Mouse (Mus musculus): ENCODE measurements around the gene Ntm. TPM values are rescaled to one million over a fixed set of nuclear protein-coding genes. Genes with fewer than 3 reads are reported as not detected.

Ntm gene
- total and polyA plus RNA-seq, 3 experiments, result not detected

GRCm38 (mm10) chr9:29201163-29202053, 761.5 kb downstream of the Ntm start:
- Histone ChIP-seq H3K4me3 (ENCODE audit: control insufficient read depth in 1 of 2, insufficient read depth in 1 of 2, low read depth in 2 of 2, low read length in 2 of 2) (no peak overlapping the region), H3K9ac (ENCODE audit: control insufficient read depth, low read depth, low read length, poor library complexity, severe bottlenecking) (no peak overlapping the region), H3K9me3 (replicated peaks; ENCODE audit: insufficient read depth, low read length) (no peaks in the 10 kb centered on the region), H3K4me1 (ENCODE audit: control insufficient read depth in 1 of 2, insufficient read depth in 2 of 2, low read length in 2 of 2) (no peaks in the 10 kb centered on the region), H3K27ac (ENCODE audit: control insufficient read depth, low read depth, low read length) (no peak overlapping the region), H3K79me2 (ENCODE audit: control insufficient read depth, insufficient read depth, low read length, poor library complexity) (no peaks in the 10 kb centered on the region), H3K36me3 (ENCODE audit: control insufficient read depth in 1 of 2, insufficient read depth in 2 of 2, low read length in 2 of 2) (no peaks in the 10 kb centered on the region), H3K27me3 (ENCODE audit: control insufficient read depth in 1 of 2, insufficient read depth in 2 of 2, low read length in 2 of 2) (no peaks in the 10 kb centered on the region)
- TF ChIP-seq POLR2AphosphoS5 (IDR thresholded peaks at IDR 0.05; ENCODE audit: borderline replicate concordance, low read depth, low read length) (no peak), MYC (IDR thresholded peaks at IDR 0.05; ENCODE audit: low read depth, low read length) (no peak), ZMIZ1 (IDR thresholded peaks at IDR 0.05; ENCODE audit: low read depth, low read length) (no peak), MAFK (IDR thresholded peaks at IDR 0.05; ENCODE audit: borderline replicate concordance, low read depth, low read length) (no peak), TCF12 (IDR thresholded peaks at IDR 0.05; ENCODE audit: low read depth, low read length) (no peak), SIN3A (IDR thresholded peaks at IDR 0.05; ENCODE audit: low read length) (no peak), E2F4 (IDR thresholded peaks at IDR 0.05; ENCODE audit: borderline replicate concordance, low read depth, low read length) (no peak), HCFC1 (IDR thresholded peaks at IDR 0.05; ENCODE audit: low read depth, low read length) (no peak), TBP (IDR thresholded peaks at IDR 0.05; ENCODE audit: low read depth, low read length) (no peak), POLR2AphosphoS2 (IDR thresholded peaks at IDR 0.05; ENCODE audit: low read length) (no peak), NELFE (IDR thresholded peaks at IDR 0.05; ENCODE audit: low read depth, low read length) (no peak), UBTF (IDR thresholded peaks at IDR 0.05; ENCODE audit: borderline replicate concordance, insufficient read depth, low read depth, low read length) (no peak), POLR2A (IDR thresholded peaks at IDR 0.05; ENCODE audit: control insufficient read depth in 1 of 2, insufficient read depth in 1 of 2, low read depth in 1 of 2, low read length in 2 of 2, poor library complexity in 1 of 2) (no peak), ELF1 (IDR thresholded peaks at IDR 0.05; ENCODE audit: low read depth, low read length) (no peak), ZC3H11A (IDR thresholded peaks at IDR 0.05; ENCODE audit: low read depth, low read length) (no peak), ETS1 (IDR thresholded peaks at IDR 0.05; ENCODE audit: low read depth, low read length) (no peak), USF2 (IDR thresholded peaks at IDR 0.05; ENCODE audit: borderline replicate concordance in 1 of 2, insufficient read depth in 1 of 2, low read depth in 1 of 2, low read length in 2 of 2) (no peak), GABPA (IDR thresholded peaks at IDR 0.05; ENCODE audit: low read depth, low read length) (no peak), TAL1 (IDR thresholded peaks at IDR 0.05; ENCODE audit: low read length) (no peak)
- no peak for DNase-seq (ENCODE audit: low read depth, low spot score)

GRCm38 (mm10) chr9:29197046-29197445, 765.9 kb downstream of the Ntm start:
- no peak for DNase-seq (ENCODE audit: low read depth, low spot score)
- Histone ChIP-seq H3K9me3 (replicated peaks; ENCODE audit: insufficient read depth, low read length) (no peaks in the 10 kb centered on the region), H3K27ac (ENCODE audit: control insufficient read depth, low read depth, low read length) (no peak overlapping the region), H3K79me2 (ENCODE audit: control insufficient read depth, insufficient read depth, low read length, poor library complexity) (no peaks in the 10 kb centered on the region), H3K27me3 (ENCODE audit: control insufficient read depth in 1 of 2, insufficient read depth in 2 of 2, low read length in 2 of 2) (no peaks in the 10 kb centered on the region), H3K4me3 (ENCODE audit: control insufficient read depth in 1 of 2, insufficient read depth in 1 of 2, low read depth in 2 of 2, low read length in 2 of 2) (no peak overlapping the region), H3K4me1 (ENCODE audit: control insufficient read depth in 1 of 2, insufficient read depth in 2 of 2, low read length in 2 of 2) (no peaks in the 10 kb centered on the region), H3K36me3 (ENCODE audit: control insufficient read depth in 1 of 2, insufficient read depth in 2 of 2, low read length in 2 of 2) (no peaks in the 10 kb centered on the region), H3K9ac (ENCODE audit: control insufficient read depth, low read depth, low read length, poor library complexity, severe bottlenecking) (no peak overlapping the region)
- no peak for TF ChIP-seq E2F4 (IDR thresholded peaks at IDR 0.05; ENCODE audit: borderline replicate concordance, low read depth, low read length)
- TF ChIP-seq MAZ (IDR thresholded peaks at IDR 0.05; ENCODE audit: low read depth, low read length), result no peak
- no peak for TF ChIP-seq ZMIZ1 (IDR thresholded peaks at IDR 0.05; ENCODE audit: low read depth, low read length)
- TF ChIP-seq TAL1 (IDR thresholded peaks at IDR 0.05; ENCODE audit: low read length), result no peak
- no peak for TF ChIP-seq MYC (IDR thresholded peaks at IDR 0.05; ENCODE audit: low read depth, low read length)
- no peak for TF ChIP-seq SIN3A (IDR thresholded peaks at IDR 0.05; ENCODE audit: low read length)

Measured in MEL (cell line).